8 mouse cellular contexts compared by ENCODE assay signal in genomic region chr14:99044718-99045117, GRCm38 (mm10). TPM values are rescaled to one million over a fixed set of nuclear protein-coding genes. Genes with fewer than 3 reads are reported as not detected.
DNase-seq lines count a peak whose midpoint lies in the region; ATAC-seq and TF ChIP-seq lines count a peak whose summit lies in the region.

No protein-coding gene starts in this region.

- peaks cover 83% of the 10 kb centered on the region for H3K79me3 ChIP-seq in C2C12 (ENCODE audit: low read depth)

- peaks cover 8% of the 10 kb centered on the region for H3K4me1 ChIP-seq in cerebellum, adult 2 months (ENCODE audit: control insufficient read depth, insufficient read depth, low read length)
- peaks cover 13% of the 10 kb centered on the region for H3K4me1 ChIP-seq in forebrain, postnatal 0 days (ENCODE audit: insufficient read depth)
- H3K4me1 ChIP-seq in liver, embryonic 15.5 days (replicated peaks) = peaks cover 46% of the 10 kb centered on the region

- H3K79me2 ChIP-seq in C2C12 (ENCODE audit: control insufficient read depth, insufficient read depth) = peaks cover 97% of the 10 kb centered on the region

- no peak for ATAC-seq in forebrain, postnatal 0 days
- ATAC-seq in liver, embryonic 15.5 days (ENCODE audit: insufficient read depth) = no peak

- H3K4me2 ChIP-seq in forebrain, postnatal 0 days (ENCODE audit: low read depth) = peak overlapping the region; percentile 87
- peak overlapping the region; percentile 82 for H3K4me2 ChIP-seq in liver, embryonic 15.5 days

- peak overlapping the region; percentile 84; the same call in 1 of the 2 replicates for H3K9ac ChIP-seq in forebrain, postnatal 0 days
- H3K9ac ChIP-seq in liver, embryonic 15.5 days = peak overlapping the region; percentile 86

- TF ChIP-seq POLR2A in cerebellum, adult 2 months (IDR thresholded peaks at IDR 0.05; ENCODE audit: borderline replicate concordance, insufficient read depth, low read length) = no peak

- peak overlapping the region; percentile 2 for H3K4me3 ChIP-seq in cerebellum, adult 2 months (replicated peaks; ENCODE audit: insufficient read depth, low read depth, low read length)
- peak overlapping the region; percentile 85 for H3K4me3 ChIP-seq in C2C12 (ENCODE audit: insufficient read depth, poor library complexity, severe bottlenecking)
- peak overlapping the region; percentile 87 for H3K4me3 ChIP-seq in forebrain, postnatal 0 days (ENCODE audit: low read depth, low read length)
- H3K4me3 ChIP-seq in liver, embryonic 15.5 days (replicated peaks) = peak overlapping the region; percentile 73

- no peaks in the 10 kb centered on the region for H3K9me3 ChIP-seq in forebrain, postnatal 0 days (ENCODE audit: low read length)
- H3K9me3 ChIP-seq in liver, embryonic 15.5 days (replicated peaks) = no peaks in the 10 kb centered on the region

- H3K27ac ChIP-seq in cerebellum, adult 2 months (ENCODE audit: insufficient read depth, low read length) = no peak overlapping the region
- H3K27ac ChIP-seq in forebrain, postnatal 0 days (ENCODE audit: low read depth, low read length) = no peak overlapping the region
- H3K27ac ChIP-seq in liver, embryonic 15.5 days (replicated peaks) = peak overlapping the region; percentile 94

- WGBS in cerebellum, adult 2 months = 10% methylated on average over 5 of the region's 5 CpGs
- WGBS in forebrain, postnatal 0 days = 5% methylated on average over 5 of the region's 5 CpGs
- 2% methylated on average over 5 of the region's 5 CpGs for WGBS in liver, embryonic 15.5 days (ENCODE audit: insufficient replicate concordance)

- peak overlapping the region; percentile 71 for H3ac ChIP-seq in C2C12 (ENCODE audit: control insufficient read depth, insufficient read length, low read depth)

- TF ChIP-seq CTCF in cerebellum, adult 2 months (IDR thresholded peaks at IDR 0.05; ENCODE audit: borderline replicate concordance, insufficient read depth, low read depth, low read length) = no peak
- TF ChIP-seq CTCF in C2C12 (IDR thresholded peaks at IDR 0.05; ENCODE audit: control insufficient read depth, insufficient read depth, insufficient read length) = no peak
- no peak for TF ChIP-seq CTCF in forebrain, postnatal 0 days (IDR thresholded peaks at IDR 0.05; ENCODE audit: low read depth)

- no peak for DNase-seq in cerebellum, adult 2 months
- no peak for DNase-seq in cerebellum, adult 8-10 months
- no peak for DNase-seq in forebrain, postnatal 0 days
- DNase-seq in urinary bladder, postnatal 14 days (ENCODE audit: low spot score) = no peak
- DNase-seq in right cerebral cortex, adult 2 months (ENCODE audit: low spot score in 2 of 2) = no peak
- DNase-seq in cerebellum, postnatal 14 days = no peak

- H3K27me3 ChIP-seq in cerebellum, adult 2 months (ENCODE audit: control insufficient read depth, insufficient read depth, low read length) = no peaks in the 10 kb centered on the region
- H3K27me3 ChIP-seq in C2C12 (ENCODE audit: control insufficient read depth, insufficient read depth, insufficient read length) = no peaks in the 10 kb centered on the region
- H3K27me3 ChIP-seq in forebrain, postnatal 0 days (ENCODE audit: insufficient read depth, low read length) = no peaks in the 10 kb centered on the region
- H3K27me3 ChIP-seq in liver, embryonic 15.5 days = no peaks in the 10 kb centered on the region

- H3K36me3 ChIP-seq in C2C12 (ENCODE audit: control insufficient read depth, insufficient read depth) = peaks cover 26% of the 10 kb centered on the region
- no peaks in the 10 kb centered on the region for H3K36me3 ChIP-seq in forebrain, postnatal 0 days (ENCODE audit: insufficient read depth)
- 0 out of 2 replicates have a peak, but pooled peaks cover 9% of the 10 kb centered on the region for H3K36me3 ChIP-seq in liver, embryonic 15.5 days (replicated peaks)

TF ChIP-seq in C2C12, 6 proteins besides CTCF, POLR2A, EP300 and RAD21:
- no peak for TF ChIP-seq MYOG (IDR thresholded peaks at IDR 0.05; ENCODE audit: control insufficient read depth, extremely low read depth, insufficient read length)
- no peak for TF ChIP-seq CEBPB (IDR thresholded peaks at IDR 0.05; ENCODE audit: low read depth)
- no peak for TF ChIP-seq USF1 (IDR thresholded peaks at IDR 0.05; ENCODE audit: low read depth)
- no peak for TF ChIP-seq FOSL1 (IDR thresholded peaks at IDR 0.05; ENCODE audit: insufficient read depth, low read length, poor library complexity, severe bottlenecking)
- TF ChIP-seq MYOD1 (IDR thresholded peaks at IDR 0.05; ENCODE audit: control insufficient read depth, insufficient read length, low read depth) = no peak

RNA-seq across cellular contexts. Expression of gene Mzt1, which starts 1.2 kb away (rescaled TPM):
- 57.7 and 60.9 TPM in 2 replicates for polyA plus RNA-seq in cerebellum, adult 2 months (2012; rRNA removed)
- polyA plus RNA-seq in C2C12 (2012; fragmentation: generic; extraction: Trizol) = 9.7 TPM
- total RNA-seq in forebrain, postnatal 0 days (2014; rRNA removed) = 131 and 133 TPM in 2 replicates
- 104 and 114 TPM in 2 replicates for polyA plus RNA-seq in forebrain, postnatal 0 days (2015; fragmentation: Nextera tagmentation; extraction: Ambion mirVana)
- polyA plus RNA-seq in liver, embryonic 15.5 days (2015; fragmentation: Nextera tagmentation; extraction: Ambion mirVana) = 46.6 and 51.6 TPM in 2 replicates

RNA-seq across cellular contexts. Expression of gene Bora, which starts 1.3 kb away (rescaled TPM):
- 4.2 and 4.3 TPM in 2 replicates for polyA plus RNA-seq in cerebellum, adult 2 months (2012; rRNA removed)
- polyA plus RNA-seq in C2C12 (2012; fragmentation: generic; extraction: Trizol) = 10.5 TPM
- total RNA-seq in forebrain, postnatal 0 days (2014; rRNA removed) = 3.7 and 4.2 TPM in 2 replicates
- 4.4 and 7.0 TPM in 2 replicates for polyA plus RNA-seq in forebrain, postnatal 0 days (2015; fragmentation: Nextera tagmentation; extraction: Ambion mirVana)
- polyA plus RNA-seq in liver, embryonic 15.5 days (2015; fragmentation: Nextera tagmentation; extraction: Ambion mirVana) = 24.8 and 25.3 TPM in 2 replicates

RNA-seq across cellular contexts. Expression of gene Rpl36a-ps1, which starts 50.6 kb away (rescaled TPM):
- 1.2 and 1.8 TPM in 2 replicates for polyA plus RNA-seq in cerebellum, adult 2 months (2012; rRNA removed)
- 7.1 TPM for polyA plus RNA-seq in C2C12 (2012; fragmentation: generic; extraction: Trizol)
- 1.5 and 8.2 TPM in 2 replicates for total RNA-seq in forebrain, postnatal 0 days (2014; rRNA removed)
- polyA plus RNA-seq in forebrain, postnatal 0 days (2015; fragmentation: Nextera tagmentation; extraction: Ambion mirVana) = 1.4 TPM in 1 of 2 replicates, not detected in the other
- 0.67 and 0.69 TPM in 2 replicates for polyA plus RNA-seq in liver, embryonic 15.5 days (2015; fragmentation: Nextera tagmentation; extraction: Ambion mirVana)

RNA-seq across cellular contexts. Expression of gene Pibf1, which starts 54.5 kb away (rescaled TPM):
- 6.5 and 7.3 TPM in 2 replicates for polyA plus RNA-seq in cerebellum, adult 2 months (2012; rRNA removed)
- polyA plus RNA-seq in C2C12 (2012; fragmentation: generic; extraction: Trizol) = 2.5 TPM
- 18.8 and 20.6 TPM in 2 replicates for total RNA-seq in forebrain, postnatal 0 days (2014; rRNA removed)
- 9.3 and 12.6 TPM in 2 replicates for polyA plus RNA-seq in forebrain, postnatal 0 days (2015; fragmentation: Nextera tagmentation; extraction: Ambion mirVana)
- polyA plus RNA-seq in liver, embryonic 15.5 days (2015; fragmentation: Nextera tagmentation; extraction: Ambion mirVana) = 5.2 and 5.3 TPM in 2 replicates

RNA-seq across cellular contexts. Expression of gene Dis3, which starts 54.9 kb away (rescaled TPM):
- polyA plus RNA-seq in cerebellum, adult 2 months (2012; rRNA removed) = 12.8 and 14.8 TPM in 2 replicates
- 19.3 TPM for polyA plus RNA-seq in C2C12 (2012; fragmentation: generic; extraction: Trizol)
- 25.3 and 28.0 TPM in 2 replicates for total RNA-seq in forebrain, postnatal 0 days (2014; rRNA removed)
- polyA plus RNA-seq in forebrain, postnatal 0 days (2015; fragmentation: Nextera tagmentation; extraction: Ambion mirVana) = 22.5 and 26.3 TPM in 2 replicates
- polyA plus RNA-seq in liver, embryonic 15.5 days (2015; fragmentation: Nextera tagmentation; extraction: Ambion mirVana) = 11.4 and 12.5 TPM in 2 replicates

Comparison
In these comparisons a context has a peak if more than half of its experiments do, and no peak if none do; other contexts are left out.
1. H3K4me3 ChIP-seq: peak in every context shown above with its lines; median percentile 87 in forebrain, postnatal 0 days; 85 in C2C12; 73 in liver, embryonic 15.5 days; 2 in cerebellum, adult 2 months.